Mouse (Mus musculus) embryonic fibroblast, embryonic 13.5 days (primary cell): ENCODE measurements around the gene Ficd.

ENCODE experiments used
- CTCF ChIP-seq: IDR thresholded peaks from 2 replicates; pipeline ENCODE4 v1.5.1; 2011; ENCODE audit warnings: mild to moderate bottlenecking, control low read depth, low read length, moderate library complexity, borderline replicate concordance; ENCODE audit not compliant: insufficient read depth
- POLR2A ChIP-seq: IDR thresholded peaks from 2 replicates; pipeline ENCODE4 v1.6.1; 2011; ENCODE audit warnings: low read depth, mild to moderate bottlenecking, control low read depth, low read length, moderate library complexity

- TF ChIP-seq POLR2A (peak; percentile 90), CTCF (no peak)
These were observed at the start of gene Ficd for GRCm38 (mm10) chr5:113735345-113736112.
